Mouse (Mus musculus): ENCODE measurements at regions not wholly inside any gene's neighbourhood (a gene's known extent, or its start where the extent isn't known, plus 50 kb on each side); places are given as distances from the start of the nearest gene placed in this dataset.

DNA sequence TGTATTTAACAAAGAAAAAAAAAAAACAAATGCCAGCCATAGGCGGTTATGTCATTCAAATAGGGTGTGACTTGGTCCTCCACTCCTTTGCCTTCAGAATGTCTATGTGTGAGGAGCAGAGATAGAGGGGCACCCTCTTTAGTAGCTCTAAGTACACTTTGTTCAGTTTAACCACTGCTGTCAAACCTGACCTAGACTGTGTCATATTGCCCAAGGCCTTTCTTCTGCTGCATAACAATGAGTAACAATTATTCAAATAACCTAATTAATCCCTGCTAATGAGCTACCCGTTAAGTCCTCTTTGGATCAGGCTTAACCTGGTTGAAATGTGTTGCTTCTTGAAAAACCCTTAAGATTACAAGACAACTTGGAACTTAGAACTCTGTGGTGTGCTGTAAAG lies 81.6 kb upstream of the BC052040 start:
- DNase-seq (ENCODE audit: low read depth), result peak; percentile 75
- TF ChIP-seq CTCF (IDR thresholded peaks at IDR 0.05; ENCODE audit: borderline replicate concordance, extremely low read depth, insufficient read depth, insufficient read length) (no peak), POLR2A (IDR thresholded peaks at IDR 0.05; ENCODE audit: borderline replicate concordance, extremely low read depth, insufficient read depth, insufficient read length, poor library complexity, severe bottlenecking) (no peak)

DNA sequence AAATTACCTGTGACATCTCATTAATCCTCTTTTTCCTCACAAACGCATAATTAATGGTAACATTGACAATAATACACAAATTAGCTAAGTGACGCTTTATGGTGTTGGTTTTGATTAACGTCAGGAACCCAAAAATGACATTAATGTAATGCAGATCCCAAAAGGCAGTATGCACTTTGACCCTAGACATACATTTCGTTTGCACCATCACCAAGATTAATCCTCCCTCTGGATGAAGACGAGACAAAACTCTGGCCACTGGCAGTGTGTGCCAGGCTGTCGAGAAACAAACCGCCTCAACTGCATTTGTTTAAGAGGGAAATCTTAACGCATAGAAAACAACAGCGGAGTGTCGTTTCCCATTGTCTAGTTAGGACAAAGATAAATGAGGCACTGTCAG lies 72.0 kb upstream of the BC052040 start:
- no peak for TF ChIP-seq POLR2A (IDR thresholded peaks at IDR 0.05; ENCODE audit: borderline replicate concordance, extremely low read depth, insufficient read depth, insufficient read length, poor library complexity, severe bottlenecking)
- TF ChIP-seq CTCF (IDR thresholded peaks at IDR 0.05; ENCODE audit: borderline replicate concordance, extremely low read depth, insufficient read depth, insufficient read length), result no peak
- DNase-seq (ENCODE audit: low read depth), result peak; percentile 40

DNA sequence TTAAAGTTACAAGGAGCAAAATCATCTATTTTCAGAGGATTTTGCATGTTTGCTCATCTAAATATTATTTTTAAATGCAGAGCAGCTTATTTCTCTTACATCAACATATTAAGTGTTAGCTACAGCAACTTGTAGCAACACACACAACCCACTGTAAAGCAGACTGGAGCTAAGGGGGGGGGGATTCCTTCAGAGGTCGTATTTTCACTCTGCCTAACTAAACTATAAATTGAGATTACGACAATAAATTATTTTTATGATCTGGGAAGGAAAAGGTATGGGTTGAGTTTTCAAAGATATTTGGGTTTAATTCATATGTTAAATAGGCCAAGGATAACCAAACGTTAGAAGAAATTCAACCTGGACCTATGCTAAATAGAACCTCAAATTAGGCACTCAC lies 70.4 kb upstream of the BC052040 start:
- DNase-seq (ENCODE audit: low read depth), result no peak
- TF ChIP-seq POLR2A (IDR thresholded peaks at IDR 0.05; ENCODE audit: borderline replicate concordance, extremely low read depth, insufficient read depth, insufficient read length, poor library complexity, severe bottlenecking), result no peak
- TF ChIP-seq CTCF (IDR thresholded peaks at IDR 0.05; ENCODE audit: borderline replicate concordance, extremely low read depth, insufficient read depth, insufficient read length), result no peak

DNA sequence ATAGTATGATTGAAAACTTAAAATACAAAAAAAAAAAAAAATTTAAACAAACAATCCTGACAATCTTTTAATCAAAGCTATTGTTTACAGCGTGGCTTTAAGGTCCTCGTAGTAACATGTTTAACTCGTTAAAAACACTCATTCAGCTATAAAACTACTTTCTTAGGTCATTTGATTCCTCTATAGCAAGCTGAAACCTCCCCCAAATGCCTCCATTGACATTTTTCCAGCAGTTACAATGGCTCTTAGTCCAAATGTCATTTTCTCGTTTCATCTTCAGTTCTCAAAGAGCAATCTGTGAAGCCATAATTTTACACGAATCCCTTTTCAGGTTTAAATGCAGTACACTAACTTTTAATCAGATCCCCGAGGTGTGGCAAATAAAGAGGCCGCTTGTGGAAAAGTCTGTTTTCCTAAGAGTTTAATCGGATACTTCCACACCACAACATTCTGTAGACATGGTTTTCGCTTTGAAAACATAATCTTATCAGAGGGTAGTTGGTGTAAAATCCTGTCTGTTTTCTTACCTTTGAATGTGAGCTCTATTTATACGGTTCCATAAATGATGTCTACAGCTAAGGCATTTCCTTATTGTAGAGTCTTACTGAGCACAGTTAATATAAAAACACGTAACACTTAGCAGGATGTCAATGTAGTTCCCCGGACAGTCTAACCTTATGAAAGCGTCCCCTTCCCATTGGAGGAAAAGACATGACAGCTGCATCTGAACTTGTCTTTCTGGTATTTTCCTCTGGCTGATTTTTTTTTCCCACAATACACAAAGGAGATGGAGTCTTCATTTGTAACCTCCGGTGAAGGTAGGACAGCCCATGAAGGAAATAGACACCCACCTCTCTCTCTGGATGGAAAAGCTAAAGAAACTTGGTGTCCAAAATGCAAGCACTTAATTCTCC lies 69.6 kb upstream of the BC052040 start:
- TF ChIP-seq CTCF (IDR thresholded peaks at IDR 0.05; ENCODE audit: borderline replicate concordance, extremely low read depth, insufficient read depth, insufficient read length) (no peak), POLR2A (IDR thresholded peaks at IDR 0.05; ENCODE audit: borderline replicate concordance, extremely low read depth, insufficient read depth, insufficient read length, poor library complexity, severe bottlenecking) (no peak)
- DNase-seq (ENCODE audit: low read depth), result peak; percentile 53

DNA sequence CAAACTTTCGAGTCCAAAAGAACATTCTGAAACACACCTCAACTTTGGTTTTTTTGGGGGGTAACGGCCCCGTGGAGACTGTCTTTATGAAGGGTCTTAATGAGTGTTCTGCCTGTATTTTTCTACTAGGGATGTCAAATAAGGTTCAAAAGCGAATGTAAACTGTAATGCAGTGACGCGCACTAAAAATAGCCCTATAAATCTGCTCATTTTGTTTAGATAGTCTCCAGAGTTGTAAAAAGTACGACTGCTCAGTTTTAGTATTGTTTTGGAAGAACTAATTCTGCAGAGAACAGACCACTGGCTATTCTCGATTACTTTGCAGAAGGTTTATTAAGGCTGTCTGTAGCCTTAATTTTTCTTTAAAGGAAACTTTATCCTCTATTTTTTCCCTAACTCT lies 68.6 kb upstream of the BC052040 start:
- no peak for DNase-seq (ENCODE audit: low read depth)
- TF ChIP-seq CTCF (IDR thresholded peaks at IDR 0.05; ENCODE audit: borderline replicate concordance, extremely low read depth, insufficient read depth, insufficient read length) (no peak), POLR2A (IDR thresholded peaks at IDR 0.05; ENCODE audit: borderline replicate concordance, extremely low read depth, insufficient read depth, insufficient read length, poor library complexity, severe bottlenecking) (no peak)

DNA sequence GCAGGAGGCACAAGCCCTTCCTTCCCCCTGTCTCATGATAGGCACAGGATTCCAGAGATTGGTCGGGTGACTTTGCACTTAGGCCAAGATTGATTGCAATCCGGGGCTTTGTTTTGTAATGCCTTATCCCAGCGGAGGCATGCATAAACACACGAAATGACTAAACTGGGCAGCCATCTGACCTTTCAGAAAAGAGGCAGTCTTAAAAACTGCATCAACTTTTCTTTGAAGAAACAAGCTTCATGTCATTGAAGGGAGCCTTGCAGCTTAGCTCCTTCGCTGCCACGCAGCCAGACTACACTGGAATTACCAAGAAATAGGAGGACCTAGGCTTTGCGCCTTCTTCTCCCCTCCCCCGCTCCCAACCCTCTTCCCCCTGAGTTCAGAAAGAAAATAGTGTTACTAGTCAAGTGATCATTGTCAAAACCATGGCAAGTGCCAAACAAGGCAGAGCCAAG lies 67.7 kb upstream of the BC052040 start:
- peak; percentile 94 for DNase-seq (ENCODE audit: low read depth)
- no peak for TF ChIP-seq POLR2A (IDR thresholded peaks at IDR 0.05; ENCODE audit: borderline replicate concordance, extremely low read depth, insufficient read depth, insufficient read length, poor library complexity, severe bottlenecking)
- TF ChIP-seq CTCF (IDR thresholded peaks at IDR 0.05; ENCODE audit: borderline replicate concordance, extremely low read depth, insufficient read depth, insufficient read length), result no peak

DNA sequence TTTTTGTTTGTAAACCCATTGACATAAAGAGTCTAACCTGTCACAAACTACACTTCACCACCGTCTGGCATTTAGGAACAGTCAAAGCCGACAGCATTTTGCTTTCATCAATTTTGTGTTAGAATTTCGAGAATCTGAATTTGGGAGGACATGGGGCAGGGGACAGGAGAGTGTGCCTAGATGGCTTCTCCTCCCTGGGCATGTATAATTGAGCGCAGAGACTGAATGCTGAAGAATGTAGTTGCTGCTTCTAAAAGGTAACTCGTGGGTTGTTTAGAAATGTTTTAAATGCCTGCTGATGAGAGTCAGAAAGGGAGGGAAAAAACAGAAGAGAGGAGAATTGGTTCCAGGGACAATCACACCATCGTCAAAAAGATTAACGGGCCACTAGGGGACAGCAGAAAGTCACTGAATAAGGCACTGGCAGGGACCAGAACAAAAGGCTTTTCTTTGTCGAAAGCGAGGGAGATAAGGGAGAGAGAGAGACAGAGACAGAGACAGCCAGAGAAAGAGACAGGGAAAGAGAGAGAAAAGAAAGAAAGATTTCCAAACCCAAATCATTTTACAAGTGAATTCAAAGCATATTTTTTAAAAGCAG lies 66.6 kb upstream of the BC052040 start:
- DNase-seq (ENCODE audit: low read depth), result peak; percentile 90

DNA sequence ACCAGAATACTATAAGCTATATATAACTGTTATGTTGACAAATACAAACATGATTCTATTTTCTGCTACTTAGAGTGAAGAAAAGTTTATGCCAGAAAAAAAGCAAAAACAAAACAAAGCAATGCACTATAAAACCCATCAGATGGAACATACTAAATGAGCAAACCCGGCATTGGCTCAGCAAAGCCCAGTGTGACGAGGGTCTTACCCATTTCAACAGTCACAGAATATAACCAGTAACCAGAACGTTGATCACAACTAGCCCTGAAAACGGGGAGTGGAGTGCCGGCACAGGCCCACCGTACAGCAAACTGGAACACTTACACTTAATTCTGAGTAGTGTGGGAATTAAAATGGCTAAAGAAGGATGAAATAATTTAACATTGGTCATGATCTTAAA lies 66.0 kb upstream of the BC052040 start:
- TF ChIP-seq CTCF (IDR thresholded peaks at IDR 0.05; ENCODE audit: borderline replicate concordance, extremely low read depth, insufficient read depth, insufficient read length) (no peak), POLR2A (IDR thresholded peaks at IDR 0.05; ENCODE audit: borderline replicate concordance, extremely low read depth, insufficient read depth, insufficient read length, poor library complexity, severe bottlenecking) (no peak)
- DNase-seq (ENCODE audit: low read depth), result peak; percentile 17

More for the DNA sequence above, 66.6 kb upstream of the BC052040 start:
- TF ChIP-seq CTCF (IDR thresholded peaks at IDR 0.05; ENCODE audit: borderline replicate concordance, extremely low read depth, insufficient read depth, insufficient read length) (peak; percentile 73; the same call in 1 of the 2 replicates), POLR2A (IDR thresholded peaks at IDR 0.05; ENCODE audit: borderline replicate concordance, extremely low read depth, insufficient read depth, insufficient read length, poor library complexity, severe bottlenecking) (no peak)

DNA sequence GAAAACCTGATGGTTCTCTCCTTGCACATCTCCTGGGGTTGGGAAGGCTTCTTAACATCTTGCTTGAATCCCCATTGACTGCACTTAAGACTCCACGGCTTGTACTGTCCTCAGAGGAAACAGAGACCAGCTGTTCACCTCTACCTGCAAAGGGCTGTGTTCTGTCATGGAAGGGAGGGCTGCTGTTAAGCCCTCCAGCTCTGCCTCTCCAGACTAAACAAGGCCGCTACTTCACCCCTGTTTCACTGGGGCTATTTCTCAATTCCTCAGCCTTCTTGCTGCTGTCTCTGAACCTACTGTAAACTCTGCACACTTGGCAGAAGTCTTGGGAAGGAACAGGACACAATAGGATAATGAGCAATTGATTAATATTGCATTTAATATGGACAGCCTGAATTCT lies 64.7 kb upstream of the BC052040 start:
- peak; percentile 27 for DNase-seq (ENCODE audit: low read depth)
- TF ChIP-seq CTCF (IDR thresholded peaks at IDR 0.05; ENCODE audit: borderline replicate concordance, extremely low read depth, insufficient read depth, insufficient read length) (no peak), POLR2A (IDR thresholded peaks at IDR 0.05; ENCODE audit: borderline replicate concordance, extremely low read depth, insufficient read depth, insufficient read length, poor library complexity, severe bottlenecking) (no peak)

DNA sequence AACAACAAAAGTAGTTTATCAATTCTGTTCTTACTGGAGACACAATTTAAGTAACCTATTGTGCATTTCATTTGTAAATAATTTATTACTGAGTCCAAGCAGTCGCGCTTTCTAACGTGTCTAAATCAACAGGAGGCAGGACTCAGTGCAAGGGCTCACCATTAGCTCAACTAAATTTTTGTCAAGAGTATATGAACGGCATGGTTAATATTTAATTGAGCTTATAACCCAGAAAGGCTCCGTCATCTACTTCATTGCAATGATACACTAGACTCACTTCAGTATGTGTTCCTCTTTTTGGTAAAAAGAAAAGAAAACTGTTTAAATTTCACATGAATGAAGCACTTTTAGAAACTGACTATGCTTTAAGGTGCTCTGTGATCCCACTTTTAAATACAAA lies 61.5 kb upstream of the BC052040 start:
- no peak for DNase-seq (ENCODE audit: low read depth)
- no peak for TF ChIP-seq CTCF (IDR thresholded peaks at IDR 0.05; ENCODE audit: borderline replicate concordance, extremely low read depth, insufficient read depth, insufficient read length)
- no peak for TF ChIP-seq POLR2A (IDR thresholded peaks at IDR 0.05; ENCODE audit: borderline replicate concordance, extremely low read depth, insufficient read depth, insufficient read length, poor library complexity, severe bottlenecking)

DNA sequence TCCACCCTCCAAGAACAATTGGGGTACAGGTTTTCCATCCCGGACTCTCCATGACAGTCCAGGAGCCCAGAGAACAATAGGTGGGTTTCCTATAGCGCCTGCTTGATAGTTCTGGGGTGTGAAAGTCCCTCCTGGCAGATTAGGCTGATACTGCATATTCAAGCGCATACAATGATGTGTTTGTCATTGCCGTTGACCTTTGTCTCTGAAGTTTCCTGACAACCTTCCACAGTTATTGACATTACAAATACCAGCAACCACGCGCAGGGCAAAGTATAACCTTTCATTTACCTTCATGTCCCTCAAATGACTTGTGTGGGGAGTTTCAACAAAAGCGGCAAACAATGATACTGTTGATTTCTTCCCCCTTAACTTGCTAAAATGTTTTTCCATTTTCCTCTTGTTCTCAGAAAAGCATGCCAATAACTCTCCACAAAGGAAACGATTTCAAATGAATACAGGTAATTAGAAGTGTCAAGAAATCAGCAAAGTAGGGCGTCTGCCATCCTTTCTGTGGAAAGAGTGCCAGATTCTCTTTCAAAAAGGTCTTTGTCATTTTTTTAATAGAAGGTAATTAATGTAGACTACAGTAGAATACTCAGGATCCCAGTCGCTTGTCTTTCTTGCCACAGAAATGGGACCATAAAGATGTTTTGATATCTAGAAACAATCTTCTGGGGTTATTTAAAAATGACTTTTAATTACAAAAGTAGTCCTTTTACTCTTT lies 60.9 kb upstream of the BC052040 start:
- DNase-seq (ENCODE audit: low read depth), result peak; percentile 64
- TF ChIP-seq POLR2A (IDR thresholded peaks at IDR 0.05; ENCODE audit: borderline replicate concordance, extremely low read depth, insufficient read depth, insufficient read length, poor library complexity, severe bottlenecking), result no peak
- TF ChIP-seq CTCF (IDR thresholded peaks at IDR 0.05; ENCODE audit: borderline replicate concordance, extremely low read depth, insufficient read depth, insufficient read length), result no peak

All from brain, embryonic 14.5 days (tissue).